Comparison of ENCODE assay signal across 10 mouse cellular contexts in genomic region chr3:68821926-68822341, GRCm38 (mm10). TPM values are rescaled to one million over a fixed set of nuclear protein-coding genes. Genes with fewer than 3 reads are reported as not detected.
DNase-seq lines count a peak whose midpoint lies in the region; ATAC-seq lines count a peak whose summit lies in the region.
"Had no signal": no experiment of that assay in that cellular context is flagged by ENCODE, and none has a peak within 500 bp of the region (broad histone marks: within the 10 kb centered on the region; RNA-seq: fewer than 3 reads in every experiment).

No protein-coding gene starts in this region.

- no peak overlapping the region for H3K9ac ChIP-seq in neural tube, embryonic 15.5 days (replicated peaks)
- H3K9ac ChIP-seq in kidney, embryonic 14.5 days (ENCODE audit: low read depth, low read length), result no peak overlapping the region
- H3K9ac ChIP-seq in neural tube, embryonic 11.5 days (ENCODE audit: low read length), result no peak overlapping the region

- H3K4me2 ChIP-seq in neural tube, embryonic 15.5 days, result no peak overlapping the region
- no peak overlapping the region; the same call in 1 of the 2 replicates for H3K4me2 ChIP-seq in kidney, embryonic 14.5 days (replicated peaks; ENCODE audit: low read depth, low read length)
- H3K4me2 ChIP-seq in neural tube, embryonic 11.5 days (ENCODE audit: low read depth), result no peak overlapping the region

- H3K27me3 ChIP-seq in neural tube, embryonic 15.5 days (replicated peaks), result no peaks in the 10 kb centered on the region
- no peaks in the 10 kb centered on the region for H3K27me3 ChIP-seq in kidney, embryonic 14.5 days (ENCODE audit: control insufficient read depth, insufficient read depth, low read length)
- no peaks in the 10 kb centered on the region for H3K27me3 ChIP-seq in neural tube, embryonic 11.5 days (ENCODE audit: control insufficient read depth, insufficient read depth, low read length)

- peak; percentile 7 to 11 for DNase-seq in cerebellum, adult 18-20 months
- no peak for DNase-seq in cerebellum, postnatal 36 days
- peak; percentile 21 for DNase-seq in neural tube, embryonic 10.5 days (ENCODE audit: extremely low spot score, low spot score)
- DNase-seq in neural tube, embryonic 11.5 days (ENCODE audit: low spot score), result peak; percentile 38
- no peak for DNase-seq in thymus, adult 18-20 months

- H3K27ac ChIP-seq in neural tube, embryonic 15.5 days (replicated peaks), result no peak overlapping the region
- H3K27ac ChIP-seq in kidney, embryonic 14.5 days (ENCODE audit: low read depth, low read length), result 0 out of 2 replicates have a peak overlapping the region, but pooled peaks have one; percentile 47
- no peak overlapping the region for H3K27ac ChIP-seq in neural tube, embryonic 11.5 days (ENCODE audit: low read depth, low read length)
- H3K27ac ChIP-seq: heart, embryonic 10.5 days; macrophage had no signal

- no peak overlapping the region for H3K4me3 ChIP-seq in neural tube, embryonic 15.5 days (replicated peaks)
- H3K4me3 ChIP-seq in kidney, embryonic 14.5 days (ENCODE audit: low read length), result no peak overlapping the region
- H3K4me3 ChIP-seq in neural tube, embryonic 11.5 days (ENCODE audit: low read depth, low read length), result no peak overlapping the region
- H3K4me3 ChIP-seq: heart, embryonic 10.5 days had no signal

- H3K9me3 ChIP-seq in neural tube, embryonic 15.5 days (replicated peaks), result no peaks in the 10 kb centered on the region
- H3K9me3 ChIP-seq in kidney, embryonic 14.5 days (ENCODE audit: control insufficient read depth, low read length), result no peaks in the 10 kb centered on the region
- H3K9me3 ChIP-seq in neural tube, embryonic 11.5 days (ENCODE audit: control insufficient read depth, low read length), result no peaks in the 10 kb centered on the region
- H3K9me3 ChIP-seq: heart, embryonic 10.5 days had no signal

- no peak for ATAC-seq in neural tube, embryonic 15.5 days (ENCODE audit: low FRiP score)
- peak; percentile 60; the same call in 1 of the 2 replicates for ATAC-seq in kidney, embryonic 14.5 days (ENCODE audit: low FRiP score, low TSS enrichment)
- ATAC-seq in neural tube, embryonic 11.5 days (ENCODE audit: insufficient read depth, low FRiP score, low TSS enrichment), result peak; percentile 84
- ATAC-seq in inflammation-experienced regulatory T-cells, adult 6 months, result no peak

- 11% methylated on average over 5 of the region's 5 CpGs for WGBS in neural tube, embryonic 15.5 days
- 27% methylated on average over 5 of the region's 5 CpGs for WGBS in kidney, embryonic 14.5 days
- 37% methylated on average over 5 of the region's 5 CpGs for WGBS in neural tube, embryonic 11.5 days

- no peaks in the 10 kb centered on the region for H3K36me3 ChIP-seq in neural tube, embryonic 15.5 days
- no peaks in the 10 kb centered on the region for H3K36me3 ChIP-seq in kidney, embryonic 14.5 days (ENCODE audit: control insufficient read depth, insufficient read depth, low read length)
- H3K36me3 ChIP-seq in neural tube, embryonic 11.5 days (ENCODE audit: control insufficient read depth, insufficient read depth, low read length), result no peaks in the 10 kb centered on the region
- H3K36me3 ChIP-seq: heart, embryonic 10.5 days had no signal

- H3K4me1 ChIP-seq in neural tube, embryonic 15.5 days, result peaks cover 32% of the 10 kb centered on the region
- H3K4me1 ChIP-seq in kidney, embryonic 14.5 days (ENCODE audit: control insufficient read depth, insufficient read depth, low read length), result peaks cover 11% of the 10 kb centered on the region
- peaks cover 11% of the 10 kb centered on the region; the same call in 1 of the 2 replicates for H3K4me1 ChIP-seq in neural tube, embryonic 11.5 days (ENCODE audit: control insufficient read depth, insufficient read depth, low read length)

RNA-seq across cellular contexts. Expression of gene 1110032F04Rik, which starts 47.5 kb away (rescaled TPM):
- 5.1 and 5.3 TPM in 2 replicates for polyA plus RNA-seq in neural tube, embryonic 15.5 days (2015; fragmentation: Nextera tagmentation; extraction: Ambion mirVana)
- polyA plus RNA-seq in kidney, embryonic 14.5 days (2014; fragmentation: Nextera tagmentation; extraction: Ambion mirVana), result 5.1 and 7.0 TPM in 2 replicates
- 3.3 and 3.6 TPM in 2 replicates for polyA plus RNA-seq in neural tube, embryonic 11.5 days (2014; fragmentation: Nextera tagmentation; extraction: Ambion mirVana)
- 1 to 10 TPM in 2 of 3 experiments, under 1 TPM in 1; 0.31 to 4.0 (median 2.0) TPM for polyA plus RNA-seq in inflammation-experienced regulatory T-cells, adult 6 months (2017; shearing (Covaris generic))
- polyA plus RNA-seq: macrophage had no signal

Comparison
In these comparisons a context has a peak if more than half of its experiments do, and no peak if none do; other contexts are left out.
1. DNase-seq: peak in cerebellum, adult 18-20 months (2 of 2), neural tube, embryonic 10.5 days (single experiment) and neural tube, embryonic 11.5 days (single experiment); none in cerebellum, postnatal 36 days (0 of 2) and thymus, adult 18-20 months (0 of 2).
2. ATAC-seq: peak in kidney, embryonic 14.5 days (single experiment) and neural tube, embryonic 11.5 days (single experiment); none in neural tube, embryonic 15.5 days (single experiment) and inflammation-experienced regulatory T-cells, adult 6 months (single experiment).